Mouse (Mus musculus) mesoderm, embryonic 11.5 days (tissue): ENCODE measurements around the gene Ypel3.
A peak's percentile ranks its signal among the peaks of the same experiment; 100 is the strongest.

ENCODE experiments used
- DNase-seq: peaks from one replicate; pipeline ENCODE4 v3.0.0-alpha.2; 2012; ENCODE audit warnings: low read depth, low spot score

Ypel3 gene

DNA sequence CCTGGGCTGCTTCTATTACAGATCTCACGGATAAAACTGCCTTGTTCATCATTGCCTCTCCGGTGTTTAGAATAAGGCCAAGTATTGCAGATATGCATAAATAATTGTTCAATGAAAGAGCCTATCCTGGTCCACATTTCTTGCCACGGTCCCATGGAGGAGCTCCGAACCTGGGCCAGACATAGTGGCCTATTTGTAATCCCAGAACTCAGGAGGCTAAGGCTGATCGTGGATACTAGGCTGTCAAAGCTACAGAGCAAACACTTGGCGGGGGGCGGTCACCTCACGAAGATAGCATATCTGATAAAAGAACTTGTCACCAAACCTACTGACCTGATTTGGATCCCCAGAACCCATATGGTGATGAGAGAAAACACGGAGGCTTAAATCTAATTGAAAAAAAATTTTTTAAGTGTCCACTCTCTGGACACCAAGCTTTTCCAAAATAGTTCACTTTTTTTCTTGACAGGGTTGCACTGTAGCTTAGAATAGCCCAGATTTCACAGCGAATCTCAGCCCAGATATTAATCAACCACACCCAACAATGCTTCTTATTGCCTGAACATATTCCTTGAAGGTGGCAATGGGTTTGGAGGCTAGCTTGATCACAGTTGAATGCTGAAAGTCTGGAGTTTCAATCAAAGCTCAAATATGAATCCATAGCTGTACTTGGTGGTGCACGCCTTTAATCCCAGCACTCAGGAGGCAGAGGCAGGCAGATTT, 16.1 kb downstream of the Ypel3 start:
- no peak for DNase-seq

DNA sequence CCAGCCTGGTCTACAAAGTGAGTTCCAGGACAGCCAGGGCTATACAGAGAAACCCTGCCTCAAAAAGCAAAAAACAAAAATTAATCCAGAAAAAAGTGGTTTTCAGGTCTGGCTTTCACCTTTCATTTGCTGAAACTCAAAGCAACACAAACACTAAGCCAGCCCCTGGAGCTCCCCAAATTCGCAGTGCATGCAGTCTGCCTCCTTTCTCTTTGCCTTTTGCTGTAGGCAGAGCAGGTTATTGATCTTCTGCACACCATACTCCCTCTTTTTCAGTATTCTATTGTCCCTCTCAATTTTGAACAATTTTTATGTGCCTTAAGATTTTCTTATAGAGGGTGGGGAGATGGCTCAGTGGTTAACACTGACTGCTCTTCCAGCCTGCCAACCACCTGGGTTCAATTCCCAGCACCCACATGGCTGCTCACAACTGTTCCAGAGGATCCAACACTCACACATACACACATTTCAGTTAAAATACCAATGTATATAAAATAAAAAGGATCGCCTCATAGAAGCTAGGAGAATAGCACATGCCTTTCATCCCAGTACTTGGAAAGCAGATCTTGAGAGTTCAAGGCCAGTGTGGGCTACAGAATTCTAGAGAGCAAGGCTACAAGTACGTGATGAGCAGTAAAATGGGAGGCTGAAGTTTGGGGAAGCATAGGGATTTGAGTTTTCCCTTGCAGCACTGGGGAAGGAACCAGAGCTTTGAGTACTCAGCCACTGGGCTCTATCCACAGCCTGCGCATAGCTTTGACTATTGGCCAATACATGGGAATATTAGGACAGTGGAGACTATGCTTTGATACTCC, 16.9 kb downstream of the Ypel3 start:
- no peak for DNase-seq

DNA sequence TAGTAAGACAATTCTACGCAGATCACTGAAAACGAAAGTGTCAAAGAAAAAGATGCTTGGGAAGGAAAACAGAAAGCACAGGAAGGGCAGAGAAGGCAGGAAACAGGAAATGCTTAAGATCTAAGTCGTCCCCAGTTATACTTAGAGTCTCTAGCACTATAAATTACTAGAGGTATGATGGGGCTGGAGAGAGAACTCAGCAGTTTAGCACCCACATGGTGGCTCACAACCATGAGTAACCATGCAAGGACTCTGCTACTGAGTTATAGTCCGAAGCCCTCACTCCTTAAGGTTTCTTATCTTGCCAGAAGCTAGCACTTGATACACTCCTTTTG, 17.5 kb downstream of the Ypel3 start:
- DNase-seq = no peak

- no peak for DNase-seq
Measured at GRCm38 (mm10) chr7:126795387-126796317, 18.9 kb downstream of the Ypel3 start.

DNA sequence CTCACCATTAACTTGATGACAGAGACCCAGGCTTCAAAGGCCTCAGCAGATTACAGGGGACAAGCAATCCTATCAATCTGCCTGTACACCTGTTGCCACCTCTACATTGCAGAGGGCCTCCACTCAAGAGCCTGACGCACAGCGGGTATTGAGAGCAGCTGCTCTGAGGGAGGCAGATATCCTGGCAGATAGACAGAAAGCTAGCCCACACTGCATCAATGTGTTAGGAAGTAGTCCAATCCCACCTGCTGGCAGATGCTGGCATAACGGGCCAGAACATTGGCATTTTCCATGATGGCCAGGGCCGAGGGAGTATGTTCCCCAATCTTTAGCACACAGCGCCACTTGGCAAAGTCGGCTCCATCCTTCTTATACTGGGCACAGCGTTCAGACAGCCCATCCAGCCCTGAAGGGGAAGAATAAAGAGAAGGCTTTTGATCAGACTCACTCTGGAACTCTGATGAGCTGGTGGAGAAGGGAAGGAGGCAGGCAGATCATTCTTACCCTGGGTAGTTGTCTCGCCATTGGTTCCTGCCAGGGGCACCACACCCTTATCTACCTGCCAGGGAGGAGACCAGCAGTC, 19.7 kb downstream of the Ypel3 start:
- no peak for DNase-seq

DNA sequence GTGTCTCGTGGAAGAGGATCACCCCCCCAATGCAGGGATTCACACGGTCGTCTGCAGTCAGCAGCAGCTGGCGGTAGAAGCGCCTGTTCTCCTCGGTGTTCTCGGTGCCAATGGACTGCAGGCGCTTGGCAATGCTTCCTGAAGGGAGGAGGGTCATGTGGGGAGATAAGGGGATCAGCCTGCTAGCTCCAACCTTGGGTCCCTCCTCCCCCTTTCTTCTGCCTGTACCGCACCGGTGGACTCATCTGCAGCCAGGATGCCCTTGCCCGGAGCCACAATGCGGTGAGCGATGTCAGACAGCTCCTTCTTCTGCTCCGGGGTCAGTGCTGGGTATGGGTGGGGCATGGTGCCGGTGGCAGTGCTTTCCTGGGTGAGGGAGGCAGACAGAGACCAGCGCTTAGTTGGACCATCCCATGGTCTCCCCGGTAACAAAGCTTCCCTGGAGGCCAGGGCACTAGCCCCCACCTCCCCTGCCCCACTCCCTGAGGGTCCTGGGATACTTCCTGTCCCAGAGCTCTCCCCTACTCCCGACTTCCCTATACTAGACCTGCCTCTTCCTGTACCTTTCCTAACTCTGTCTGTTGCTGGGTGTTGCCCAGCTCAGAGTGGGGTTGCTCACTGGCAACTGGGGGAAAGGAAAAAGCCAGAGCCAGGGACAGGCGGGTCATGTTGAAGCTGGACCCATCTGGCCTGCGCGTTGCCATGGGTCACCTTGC, 20.8 kb downstream of the Ypel3 start, which contains the start of gene Fam57b:
TSS of gene Fam57b (plus strand) at position 258 of the 716 bp plus-strand sequence.
- no peak for DNase-seq

DNA sequence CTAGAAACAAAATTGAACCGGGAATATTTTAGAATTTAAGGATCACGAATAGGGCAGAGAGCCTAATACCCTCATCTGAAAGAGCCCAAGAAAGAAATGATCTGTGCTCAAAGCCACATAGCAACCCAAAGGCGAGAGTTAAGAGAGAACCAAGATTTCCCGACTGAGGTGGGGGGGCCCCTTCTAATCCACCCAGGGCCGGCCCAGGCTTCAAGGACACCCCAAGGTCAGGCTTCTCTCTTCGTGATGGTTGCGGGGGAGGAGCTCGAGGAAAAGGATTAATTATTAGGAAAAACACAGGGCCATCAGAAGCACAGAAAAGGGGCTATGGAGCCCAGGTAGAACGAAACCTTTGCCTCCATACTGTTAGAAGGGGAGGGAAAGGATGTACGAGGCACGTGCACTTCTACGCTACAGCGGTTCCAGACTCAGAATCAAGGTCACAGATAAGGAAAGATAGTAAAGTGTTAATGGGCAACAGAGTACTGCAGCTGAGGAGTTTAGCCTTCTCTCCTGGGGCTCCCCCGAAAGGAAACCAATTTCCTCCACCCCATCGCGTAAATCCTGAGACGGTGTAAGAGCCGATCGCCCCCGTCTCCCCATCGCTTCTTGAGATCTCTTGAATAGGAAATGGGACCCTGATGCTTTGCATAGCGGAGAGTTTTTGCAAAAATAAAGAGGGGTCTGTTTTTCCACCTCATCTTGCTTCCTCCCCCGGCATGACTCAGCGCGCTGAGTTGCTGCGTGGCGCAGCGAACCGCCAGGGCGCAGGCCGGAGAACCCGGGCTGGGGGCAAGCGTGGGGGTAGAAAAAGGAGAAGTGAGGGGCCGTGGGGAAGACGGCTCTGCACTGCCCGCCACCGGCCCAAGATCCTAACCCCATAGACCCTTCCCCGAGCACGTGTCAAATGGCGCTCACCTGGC, 21.6 kb downstream of the Ypel3 start:
- DNase-seq = no peak

GRCm38 (mm10) chr7:126799050-126799467, 22.3 kb downstream of the Ypel3 start:
- peak; percentile 98 for DNase-seq

DNA sequence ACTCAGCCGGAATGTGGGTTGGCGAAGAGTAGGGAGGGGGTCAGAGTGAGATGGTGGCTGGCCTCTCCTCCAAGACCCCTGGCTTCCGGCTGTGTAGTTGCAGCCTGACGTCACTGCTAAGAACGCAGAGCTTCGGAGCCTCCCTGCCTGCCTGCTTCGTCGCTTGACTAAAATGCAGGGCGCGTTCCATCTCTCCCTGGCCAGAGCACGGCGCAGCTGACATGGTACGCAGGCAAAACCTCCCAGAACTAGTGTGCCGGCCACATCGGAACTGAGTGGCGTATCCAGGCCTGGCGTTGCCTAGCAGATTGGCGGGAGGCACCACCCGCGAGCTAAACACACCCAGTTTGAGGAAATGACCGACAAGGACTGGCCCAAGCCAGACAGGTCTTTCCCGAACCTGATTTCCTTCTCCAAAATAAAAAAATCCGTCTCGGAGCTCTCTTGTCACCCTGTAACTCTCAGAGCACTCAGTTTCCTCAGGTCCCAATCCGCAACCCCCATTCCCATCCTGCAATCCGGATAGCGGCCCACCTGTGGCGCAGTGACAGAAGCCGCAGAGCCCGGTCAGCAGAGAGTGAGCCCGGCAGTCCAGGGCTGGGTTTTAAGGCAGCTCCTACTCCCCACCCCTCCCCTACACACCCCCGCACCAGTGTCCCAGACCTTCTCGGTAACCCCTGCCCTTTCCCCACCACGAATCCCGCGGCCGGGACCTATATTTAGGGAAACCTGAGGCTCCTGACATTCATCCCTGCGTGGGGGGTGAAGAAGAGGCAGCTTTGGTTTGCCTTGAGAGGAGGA, 22.9 kb downstream of the Ypel3 start:
- no peak for DNase-seq

DNA sequence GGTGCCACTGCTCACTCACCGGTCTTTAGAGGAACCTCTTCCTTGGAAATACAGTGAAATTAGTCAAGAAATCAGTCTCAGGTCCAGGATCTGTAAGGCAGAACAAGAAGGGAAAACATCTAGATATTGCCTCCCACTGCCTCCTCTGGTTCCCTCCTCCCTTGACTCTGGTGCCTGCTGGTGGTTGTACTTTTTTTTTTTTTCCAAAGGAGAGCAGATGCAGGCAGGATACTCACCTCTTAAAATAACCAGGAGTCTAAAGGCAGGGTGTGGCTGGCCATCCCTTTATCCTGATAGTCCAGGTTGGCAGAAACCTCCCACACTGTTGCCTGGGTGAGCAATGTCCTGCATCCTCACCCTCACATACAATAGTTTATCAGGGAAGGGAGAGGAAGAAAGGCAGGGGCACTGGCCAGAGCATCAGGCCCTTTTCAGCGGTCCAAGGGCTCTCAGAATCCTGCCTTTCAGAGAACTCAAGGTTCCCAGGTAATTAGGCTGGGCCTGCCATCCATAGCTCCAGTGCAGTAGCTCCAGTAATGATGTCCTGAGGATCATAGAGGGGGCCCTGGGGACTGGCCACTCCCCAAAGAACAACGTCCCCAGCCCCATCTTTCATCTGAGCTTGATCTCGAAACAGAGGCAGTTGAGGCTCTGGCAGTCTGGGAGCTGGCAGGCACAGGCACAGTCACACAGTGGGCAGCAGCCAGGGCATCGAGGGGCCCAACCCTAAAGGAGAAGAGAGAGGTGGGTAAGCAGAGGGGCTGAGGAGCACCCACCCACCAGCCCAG, 23.7 kb downstream of the Ypel3 start:
- DNase-seq = no peak

DNA sequence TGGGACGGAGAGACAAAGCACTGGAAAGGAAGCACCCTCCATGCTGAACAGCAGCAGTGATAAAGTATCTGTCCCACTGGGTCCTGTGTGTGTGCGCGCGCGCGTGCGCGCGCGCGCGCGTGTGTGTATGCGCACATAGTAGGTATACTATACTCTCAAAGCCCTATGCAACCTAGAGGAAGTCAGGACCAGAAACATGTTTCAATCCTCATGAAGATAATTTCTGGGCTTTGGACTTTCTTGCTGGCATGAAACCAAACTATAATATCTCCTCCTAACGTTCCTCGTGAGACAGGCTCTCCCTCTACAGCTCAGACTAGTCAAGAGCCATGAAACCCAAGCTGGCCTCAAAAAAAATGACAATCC, 24.3 kb downstream of the Ypel3 start:
- DNase-seq = no peak

GRCm38 (mm10) chr7:126802134-126802889, 25.6 kb downstream of the Ypel3 start:
- DNase-seq = no peak

GRCm38 (mm10) chr7:126803181-126803580, 26.4 kb downstream of the Ypel3 start:
- DNase-seq = no peak

DNA sequence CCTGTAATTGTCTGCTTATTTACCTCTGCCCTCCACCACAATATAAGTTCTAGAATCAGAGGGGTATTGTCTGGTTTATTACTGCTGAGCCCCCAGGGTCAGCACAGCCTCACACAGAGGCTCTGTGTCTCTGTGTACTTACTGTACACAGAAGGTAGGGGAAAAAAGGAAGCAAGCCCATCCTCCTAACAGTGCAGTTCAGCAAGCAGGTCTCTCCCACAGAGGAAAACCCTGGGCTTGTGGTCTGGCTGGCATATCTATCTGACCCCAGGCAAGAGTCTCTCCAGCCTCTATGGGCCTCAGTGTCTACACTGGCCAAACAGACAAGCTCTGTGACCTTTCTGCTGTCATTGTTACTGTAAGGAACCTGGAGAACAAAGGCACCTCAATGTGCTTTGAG, 27.0 kb downstream of the Ypel3 start:
- DNase-seq = no peak

DNA sequence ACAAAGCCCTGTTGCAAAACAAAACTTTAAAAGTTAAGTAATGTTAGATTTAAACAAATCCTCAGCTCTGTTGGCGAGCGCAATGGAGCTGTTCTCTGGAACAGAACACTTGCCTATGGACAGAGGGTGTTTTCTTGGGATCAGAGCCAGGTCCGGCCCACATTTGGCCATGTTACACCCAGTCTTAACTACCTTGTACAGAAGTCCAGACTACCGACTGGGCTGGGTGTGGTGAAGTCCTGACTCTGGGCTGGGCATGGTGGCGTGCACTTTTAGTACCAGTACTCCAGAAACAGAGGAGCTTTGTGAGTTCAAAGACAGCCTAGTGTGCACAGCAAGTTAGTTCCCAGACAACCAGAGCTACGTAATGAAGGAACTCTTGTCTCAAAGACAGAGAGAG, 30.2 kb downstream of the Ypel3 start:
- DNase-seq = no peak

GRCm38 (mm10) chr7:126807405-126807804, 30.6 kb downstream of the Ypel3 start:
- DNase-seq = no peak

GRCm38 (mm10) chr7:126808703-126809455, 32.1 kb downstream of the Ypel3 start:
- DNase-seq = peak; percentile 87
